Mouse (Mus musculus): Measurements from ENCODE around the gene Tor1aip2. TPM values are rescaled to one million over a fixed set of nuclear protein-coding genes. Genes with fewer than 3 reads are reported as not detected.
"Not testable (repeated sequence)": the region's sequence is repeated elsewhere in the genome, so short reads cannot be mapped to it uniquely, and the experiment has no call there.

Gene Tor1aip2
- total RNA-seq, 2 experiments from 2014 or later = 48.5 to 51.0 TPM

GRCm38 (mm10) chr1:156039989-156040388 is 4.8 kb downstream of the Tor1aip2 start:
- intact Hi-C loops (cut with DNase I) = not testable (repeated sequence)

GRCm38 (mm10) chr1:156040731-156041401 is 5.7 kb downstream of the Tor1aip2 start:
- peak; percentile 89 for DNase-seq (ENCODE audit: low spot score in 2 of 2)
- intact Hi-C loops (cut with DNase I) = no loop called here

More at GRCm38 (mm10) chr1:156039989-156040388, 4.8 kb downstream of the Tor1aip2 start:
- DNase-seq (ENCODE audit: low spot score in 2 of 2) = not testable (repeated sequence)

GRCm38 (mm10) chr1:156041451-156042241 is 6.4 kb downstream of the Tor1aip2 start:
- no peak for DNase-seq (ENCODE audit: low spot score in 2 of 2)
- intact Hi-C loops (cut with DNase I) = no loop called here

DNA sequence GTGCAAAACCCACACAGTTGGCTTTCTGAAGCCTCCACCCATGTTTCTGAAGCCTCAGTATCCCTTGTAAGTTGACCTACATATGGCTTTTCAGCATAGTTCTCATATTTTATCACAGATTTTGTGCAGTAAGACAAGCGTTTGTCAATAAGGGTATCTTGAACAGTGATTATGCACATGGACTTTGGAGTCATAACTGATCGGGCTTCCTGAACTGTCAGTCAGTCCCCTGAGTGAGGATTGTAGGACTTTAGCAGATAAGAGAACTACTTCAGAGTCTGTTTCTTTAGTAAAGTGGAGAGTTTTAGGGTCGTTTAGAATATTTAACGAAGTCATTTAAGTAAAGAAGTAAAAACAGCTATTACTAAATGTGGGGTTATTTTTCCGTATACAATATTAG is 7.3 kb downstream of the Tor1aip2 start:
- no peak for DNase-seq (ENCODE audit: low spot score in 2 of 2)
- intact Hi-C loops (cut with DNase I) = no loop called here

DNA sequence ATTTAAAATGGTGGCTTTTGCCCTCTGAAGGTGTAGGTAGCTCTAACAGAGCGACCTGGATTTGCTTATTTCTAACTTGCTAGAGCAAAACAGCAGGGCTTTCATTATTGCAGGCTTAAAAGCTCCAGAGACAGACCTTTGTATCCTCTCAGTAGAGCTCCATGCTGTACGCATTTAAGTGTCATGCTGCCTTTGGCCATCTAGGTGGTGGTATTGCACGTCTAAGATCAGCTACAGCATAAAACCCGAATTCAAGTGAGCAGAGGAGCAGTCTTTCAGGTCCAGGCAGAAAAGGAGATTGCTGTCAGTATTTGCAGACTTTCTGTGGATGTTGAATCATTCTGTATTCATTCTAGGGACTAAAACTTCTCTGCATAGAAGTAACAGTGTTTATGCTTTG is 7.8 kb downstream of the Tor1aip2 start:
- DNase-seq (ENCODE audit: low spot score in 2 of 2) = peak in 1 of 2 experiments; percentile 25
- intact Hi-C loops (cut with DNase I) = no loop called here

DNA sequence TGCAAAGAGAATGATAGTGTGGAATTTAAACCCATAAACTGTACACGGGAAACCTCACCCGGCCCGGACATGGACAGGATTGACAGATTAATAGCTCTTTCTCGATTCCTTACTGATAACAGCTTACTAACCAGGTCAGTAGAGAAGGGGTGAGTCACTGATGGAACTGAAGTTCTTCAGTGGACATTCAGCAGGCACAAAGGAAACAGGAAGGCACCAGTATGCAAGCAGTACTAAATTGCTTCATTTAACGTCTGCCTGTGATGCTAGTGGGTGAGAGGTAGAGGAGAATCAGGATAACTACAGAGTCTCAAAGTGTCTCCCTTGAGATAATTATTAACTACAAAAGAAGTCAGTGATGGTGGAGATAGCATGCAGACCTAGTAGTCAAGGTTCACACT is 9.0 kb downstream of the Tor1aip2 start:
- DNase-seq (ENCODE audit: low spot score in 2 of 2) = no peak
- intact Hi-C loops (cut with DNase I) = no loop called here

DNA sequence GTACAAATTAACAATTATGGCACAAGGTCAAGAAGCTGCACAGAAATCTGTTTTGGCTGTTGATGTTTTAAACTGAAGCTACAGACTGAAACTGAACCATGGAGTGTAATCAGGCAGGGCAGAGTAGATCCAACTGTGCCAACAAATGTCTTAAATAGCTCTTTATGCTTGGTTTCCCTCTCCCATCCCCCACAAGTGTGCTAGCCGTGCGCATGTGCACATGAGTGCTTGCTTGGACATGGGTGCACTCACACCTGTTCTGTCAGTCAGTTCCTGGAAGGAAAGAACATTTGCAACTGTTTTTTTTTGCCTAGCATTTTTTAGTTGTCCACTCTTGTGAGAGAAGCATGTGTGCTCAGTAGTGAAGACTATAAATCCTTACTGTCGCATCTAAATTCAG is 11.5 kb downstream of the Tor1aip2 start:
- intact Hi-C loops (cut with DNase I) = no loop called here
- no peak for DNase-seq (ENCODE audit: low spot score in 2 of 2)

GRCm38 (mm10) chr1:156058207-156058606 is 23.0 kb downstream of the Tor1aip2 start:
- no peak for DNase-seq (ENCODE audit: low spot score in 2 of 2)
- intact Hi-C loops (cut with DNase I) = no loop called here

GRCm38 (mm10) chr1:156062193-156062592 is 27.0 kb downstream of the Tor1aip2 start:
- DNase-seq (ENCODE audit: low spot score in 2 of 2) = no peak
- intact Hi-C loops (cut with DNase I) = no loop called here

- intact Hi-C loops (cut with DNase I) = no loop called here
- no peak for DNase-seq (ENCODE audit: low spot score in 2 of 2)
Observed at GRCm38 (mm10) chr1:156066133-156066532, 30.9 kb downstream of the Tor1aip2 start.

- no peak for DNase-seq (ENCODE audit: low spot score in 2 of 2)
- intact Hi-C loops (cut with DNase I) = no loop called here
Observed at GRCm38 (mm10) chr1:156070106-156070505, 34.9 kb downstream of the Tor1aip2 start.

DNA sequence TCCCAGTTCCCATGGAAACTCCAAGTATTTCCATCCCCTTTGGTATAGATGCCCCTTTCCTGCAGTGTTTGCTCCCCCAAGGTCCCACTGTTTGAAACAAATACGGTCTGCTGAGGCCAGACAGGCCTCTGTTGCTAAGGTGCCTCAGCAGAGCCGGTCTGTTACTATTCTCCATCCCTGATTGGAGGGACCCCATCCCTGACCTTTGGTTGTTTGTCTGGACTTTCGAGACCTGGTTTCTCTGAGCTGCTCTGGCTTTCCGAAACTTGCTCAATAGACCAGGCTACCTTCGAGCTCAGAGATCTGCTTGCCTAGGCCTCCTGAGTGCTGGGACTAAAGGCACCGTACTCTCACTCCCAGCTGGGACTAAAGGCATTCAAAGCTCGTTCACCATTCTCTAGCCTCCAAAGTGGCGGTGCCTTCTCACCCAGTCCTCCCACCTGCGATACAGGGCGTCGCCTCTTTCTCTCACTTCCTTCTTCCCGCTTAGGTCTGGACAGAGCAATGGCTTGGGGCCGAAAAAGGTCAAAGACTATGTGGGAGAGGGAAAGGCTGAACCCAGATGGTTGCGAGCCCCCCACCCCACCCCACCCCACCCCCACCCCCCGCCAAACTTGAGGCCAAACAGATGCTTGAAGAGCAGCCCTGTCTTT is 38.1 kb downstream of the Tor1aip2 start:
- no peak for DNase-seq (ENCODE audit: low spot score in 2 of 2)
- intact Hi-C loops (cut with DNase I) = no loop called here

- intact Hi-C loops (cut with DNase I) = no loop called here
- DNase-seq (ENCODE audit: low spot score in 2 of 2) = no peak
Observed at GRCm38 (mm10) chr1:156074575-156074974, 39.4 kb downstream of the Tor1aip2 start.

- DNase-seq (ENCODE audit: low spot score in 2 of 2) = no peak
- intact Hi-C loops (cut with DNase I) = no loop called here
Observed at GRCm38 (mm10) chr1:156076474-156076873, 41.3 kb downstream of the Tor1aip2 start.

GRCm38 (mm10) chr1:156077655-156078054 is 42.5 kb downstream of the Tor1aip2 start:
- DNase-seq (ENCODE audit: low spot score in 2 of 2) = no peak
- intact Hi-C loops (cut with DNase I) = no loop called here

DNA sequence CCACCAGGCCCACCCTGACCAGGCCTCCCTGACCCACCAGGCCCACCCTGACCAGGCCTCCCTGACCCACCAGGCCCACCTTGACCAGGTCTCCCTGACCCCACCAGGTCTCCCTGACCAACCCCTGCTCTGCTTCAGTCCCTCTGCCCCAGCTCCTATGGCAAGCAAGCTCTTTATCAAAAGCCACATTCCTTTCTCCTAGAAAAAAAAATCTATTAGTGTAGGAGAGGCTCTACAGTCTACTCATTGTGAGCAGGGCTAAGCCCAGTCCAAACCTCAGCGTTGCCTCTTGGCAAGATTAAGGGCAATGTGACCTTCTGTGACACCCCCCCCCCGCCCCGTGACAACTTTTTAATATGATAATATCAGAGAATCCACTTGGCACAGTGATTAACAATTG is 49.4 kb downstream of the Tor1aip2 start:
- DNase-seq (ENCODE audit: low spot score in 2 of 2) = no peak
- intact Hi-C loops (cut with DNase I) = loop anchor here (1.0 to 2.0 kb wide), 2 partner anchors 157 to 456 kb away; no protein-coding TSS in a partner anchor

GRCm38 (mm10) chr1:156085770-156086169 is 50.6 kb downstream of the Tor1aip2 start:
- peak in 1 of 2 experiments; percentile 29 for DNase-seq (ENCODE audit: low spot score in 2 of 2)
- intact Hi-C loops (cut with DNase I) = loop anchor here (1.0 to 2.0 kb wide), 3 partner anchors 144 to 455 kb away; no protein-coding TSS in a partner anchor

DNA sequence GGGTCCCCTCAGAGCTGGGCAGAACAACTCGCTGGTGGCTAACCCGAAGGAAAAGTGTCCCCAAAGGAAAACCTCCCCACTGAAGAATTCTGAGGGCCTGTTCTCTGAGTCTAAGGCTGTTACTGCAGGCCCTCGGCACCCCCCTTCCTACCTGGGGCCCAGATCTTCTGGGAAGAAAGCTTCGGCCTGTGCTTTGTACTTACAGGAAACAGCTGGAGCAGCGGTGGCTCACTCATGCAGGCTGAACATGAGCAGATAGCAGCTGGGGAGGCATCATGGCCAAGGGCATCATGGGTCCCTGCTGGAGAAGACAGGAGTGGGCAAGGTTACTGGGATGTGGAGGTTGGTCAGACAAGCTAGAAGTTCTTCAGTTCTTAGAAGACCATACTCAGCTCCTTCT is 52.4 kb downstream of the Tor1aip2 start:
- DNase-seq (ENCODE audit: low spot score in 2 of 2) = no peak

DNA sequence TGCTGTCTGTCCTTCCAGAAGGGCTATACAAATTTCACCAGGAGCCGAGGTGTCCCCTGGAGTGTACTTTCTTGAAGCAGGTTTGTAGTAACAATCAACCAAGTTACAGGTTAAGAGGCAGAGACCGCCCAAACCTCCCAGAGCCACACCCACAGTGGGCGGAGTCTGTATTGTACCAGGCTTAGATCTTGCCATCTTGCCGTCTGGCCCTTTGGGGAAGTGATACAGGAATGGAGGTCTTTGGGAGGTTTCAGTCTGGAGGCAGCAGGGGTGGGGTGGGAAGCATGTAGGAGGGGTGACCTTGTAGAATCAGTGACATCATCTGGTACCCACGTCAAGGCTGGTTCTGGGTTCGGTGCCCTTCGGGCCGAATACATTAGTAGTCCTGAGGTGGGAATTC is 54.4 kb downstream of the Tor1aip2 start:
- intact Hi-C loops (cut with DNase I) = no loop called here
- no peak for DNase-seq (ENCODE audit: low spot score in 2 of 2)

More for the DNA sequence above, 52.4 kb downstream of the Tor1aip2 start:
- intact Hi-C loops (cut with DNase I) = no loop called here

DNA sequence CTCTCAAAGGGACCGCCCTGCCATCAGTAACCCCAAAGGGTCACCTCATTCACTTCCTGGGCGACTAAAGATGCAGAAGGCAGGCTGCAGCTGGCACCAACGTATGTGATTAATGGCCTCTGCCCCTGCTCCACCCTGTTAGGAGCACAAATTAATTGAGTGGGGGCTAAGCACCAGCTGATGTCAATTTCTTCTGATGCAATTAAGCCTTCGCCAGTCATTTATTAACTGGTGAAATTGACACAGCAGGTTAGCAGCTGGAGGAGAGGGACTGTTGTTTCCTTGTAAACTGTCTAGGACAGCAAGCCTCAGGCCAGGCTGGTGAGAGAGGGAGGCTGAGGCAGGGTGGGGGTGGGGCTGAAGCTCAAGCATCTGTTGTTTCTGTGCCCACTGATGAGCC is 54.8 kb downstream of the Tor1aip2 start:
- no peak for DNase-seq (ENCODE audit: low spot score in 2 of 2)
- intact Hi-C loops (cut with DNase I) = no loop called here
